Mouse (Mus musculus): ENCODE measurements at regions not wholly inside any gene's neighbourhood (a gene's known extent, or its start where the extent isn't known, plus 50 kb on each side); places are given as distances from the start of the nearest gene placed in this dataset.

- Histone ChIP-seq H3K4me1 (replicated peaks) (0 out of 2 replicates have a peak, but pooled peaks cover 3% of the 10 kb centered on the region), H3K27ac (replicated peaks) (no peak overlapping the region), H3K4me3 (no peak overlapping the region), H3K27me3 (no peaks in the 10 kb centered on the region), H3K9me3 (no peaks in the 10 kb centered on the region), H3K36me3 (no peaks in the 10 kb centered on the region), H3K9ac (no peak overlapping the region), H3K4me2 (no peak overlapping the region)
- 15% methylated on average over 8 of the region's 8 CpGs for WGBS
- no peak for ATAC-seq (ENCODE audit: low read depth)
Observed at GRCm38 (mm10) chr5:47557152-47557800, 425.7 kb upstream of the Slit2 start.

Measured in neural tube, embryonic 13.5 days (tissue).